Comparison of ENCODE assay signal across 14 mouse cellular contexts in the genomic region with DNA sequence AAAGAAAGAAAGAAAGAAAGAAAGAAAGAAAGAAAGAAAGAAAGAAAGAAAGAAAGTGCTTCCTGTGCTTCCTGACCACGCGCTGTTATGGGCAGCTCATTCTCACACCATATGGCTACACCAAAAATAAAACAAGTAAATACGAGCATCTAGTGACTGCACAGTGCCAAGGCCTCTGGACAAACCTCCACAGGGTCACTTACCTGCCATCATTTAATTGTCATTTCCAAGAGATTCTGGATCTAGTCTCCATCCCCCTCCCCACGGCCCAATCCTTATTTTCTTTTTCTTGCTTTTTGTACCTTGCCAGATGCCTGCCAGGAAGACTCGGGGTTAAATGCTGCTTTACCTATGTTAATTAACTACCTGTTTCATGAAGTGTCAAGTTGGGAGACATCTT.
"Had no signal": no experiment of that assay in that cellular context is flagged by ENCODE, and none has a peak within 500 bp of the region (broad histone marks: within the 10 kb centered on the region; RNA-seq: fewer than 3 reads in every experiment).

No protein-coding gene starts in this region.

- H3K27me3 ChIP-seq: liver, embryonic 15.5 days; midbrain, embryonic 15.5 days had no signal

- H3K27ac ChIP-seq: limb, embryonic 10.5 days; liver, embryonic 15.5 days; midbrain, embryonic 10.5 days; midbrain, embryonic 15.5 days; neural tube, embryonic 13.5 days; stomach, postnatal 0 days had no signal

- ATAC-seq: lung, postnatal 0 days; midbrain, embryonic 15.5 days had no signal

- H3K4me1 ChIP-seq: limb, embryonic 10.5 days; liver, embryonic 15.5 days had no signal

- DNase-seq: kidney, adult 18-20 months; kidney, postnatal 25 days; lung, adult 2 months; lung, postnatal 36 days; right cerebral cortex, postnatal 14 days; thymus, adult 18-20 months; thymus, postnatal 14 days had no signal

- H3K4me3 ChIP-seq: limb, embryonic 10.5 days; liver, embryonic 15.5 days; midbrain, embryonic 10.5 days; midbrain, embryonic 15.5 days; neural tube, embryonic 13.5 days had no signal
